Mouse (Mus musculus) MEL-GATA-1-ER (cell line): Measurements from ENCODE around the gene Ghr.

Experiments used
- DNase-seq: peaks from one replicate; pipeline ENCODE4 v3.0.0-alpha.2; 2012; ENCODE audit warnings: low read depth; ENCODE audit errors: extremely low read depth

Ghr gene

DNA sequence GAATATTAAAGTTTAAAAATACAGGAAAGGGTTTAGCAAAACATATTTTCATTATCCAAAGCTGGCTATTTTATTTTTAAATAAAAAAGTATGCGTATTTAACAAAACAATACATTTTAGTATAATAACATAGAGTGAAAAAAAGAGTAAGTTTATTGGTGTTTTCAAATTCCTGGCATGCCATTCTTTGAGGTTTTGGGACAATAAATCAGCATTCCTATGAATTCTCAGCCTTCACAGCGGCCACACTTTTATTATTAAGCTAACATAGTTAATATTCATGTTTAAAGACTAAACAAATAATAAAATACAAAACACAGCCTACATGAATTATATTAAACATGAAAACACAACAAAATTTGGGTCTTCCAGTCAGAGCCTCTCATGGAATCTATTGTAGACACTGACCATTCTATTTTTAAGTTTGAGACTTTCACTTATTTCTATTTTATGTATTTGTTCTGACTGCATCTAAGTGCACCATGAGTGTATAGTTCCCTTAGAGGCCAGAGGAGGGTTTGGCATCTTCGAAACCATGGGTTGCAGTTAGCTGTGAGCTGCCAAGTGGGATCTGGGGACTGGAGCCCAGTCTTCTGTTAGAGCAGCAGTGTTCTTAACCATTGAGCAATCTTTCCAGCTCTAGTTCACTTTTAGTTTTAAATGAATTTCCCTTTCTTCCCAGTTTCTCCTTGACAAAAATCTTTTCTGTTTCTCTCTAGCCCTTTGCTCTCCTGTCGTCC is 282.8 kb downstream of the Ghr start:
- DNase-seq = no peak

GRCm38 (mm10) chr15:3297615-3298014 is 285.7 kb downstream of the Ghr start:
- DNase-seq = no peak

DNA sequence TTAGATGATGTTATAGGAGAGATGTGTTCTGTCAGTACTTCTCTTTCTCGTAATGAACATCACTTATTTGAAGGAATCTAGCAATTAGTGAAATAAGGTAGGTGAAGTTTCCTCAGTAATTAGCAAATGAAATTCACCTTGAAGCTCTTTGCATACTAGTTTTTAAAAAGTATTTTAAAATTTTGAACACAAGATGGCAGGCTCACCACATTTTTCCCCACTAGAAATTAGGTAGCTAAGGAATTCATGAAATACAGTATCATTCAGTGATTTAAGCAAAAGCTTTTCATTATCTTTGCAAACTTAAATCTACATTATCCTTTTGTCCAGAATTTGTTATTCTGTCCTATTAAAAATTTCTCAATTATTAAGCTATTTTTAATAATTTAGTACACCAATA is 287.3 kb downstream of the Ghr start:
- no peak for DNase-seq

DNA sequence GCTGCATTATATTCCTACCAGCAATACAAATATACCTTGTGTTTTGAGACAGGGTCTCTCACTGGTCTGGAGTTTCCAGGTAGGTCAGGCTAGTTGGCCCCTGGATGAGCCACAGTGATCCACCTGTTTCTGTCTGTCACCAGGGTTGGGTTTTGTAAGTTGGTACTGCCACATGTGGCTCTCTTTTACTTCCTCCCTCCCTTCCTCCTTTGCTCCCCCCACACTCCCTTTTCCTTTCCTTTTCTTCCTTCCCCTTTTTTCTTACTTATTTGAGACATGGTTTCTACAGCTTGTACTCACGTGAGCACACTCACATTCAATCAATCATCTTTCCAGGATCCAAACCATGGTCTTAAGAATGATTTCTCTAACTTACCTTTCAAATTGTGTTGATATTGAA is 289.8 kb downstream of the Ghr start:
- no peak for DNase-seq

- DNase-seq = no peak
Measured at GRCm38 (mm10) chr15:3290435-3290834, 292.9 kb downstream of the Ghr start.

DNA sequence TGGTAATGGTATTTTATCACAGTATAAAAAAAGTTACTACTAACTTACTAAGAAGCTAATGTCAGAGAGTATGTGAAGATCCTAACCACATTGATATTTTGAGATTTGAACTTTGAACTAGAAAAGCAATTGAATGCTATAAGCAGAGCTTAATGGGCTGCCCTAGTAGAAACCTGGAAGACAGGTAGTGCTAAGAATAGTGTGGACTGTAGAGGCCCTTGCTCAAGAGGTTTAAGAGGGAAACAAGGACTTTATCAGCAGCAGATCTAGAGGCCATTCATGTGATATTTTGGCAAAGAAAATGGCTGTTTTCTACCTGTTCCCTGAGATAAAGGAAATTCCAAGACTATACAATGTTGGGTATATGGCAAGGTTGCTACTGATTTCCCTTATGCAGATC is 297.3 kb downstream of the Ghr start:
- no peak for DNase-seq

GRCm38 (mm10) chr15:3281737-3282136 is 301.6 kb downstream of the Ghr start:
- DNase-seq = no peak

DNA sequence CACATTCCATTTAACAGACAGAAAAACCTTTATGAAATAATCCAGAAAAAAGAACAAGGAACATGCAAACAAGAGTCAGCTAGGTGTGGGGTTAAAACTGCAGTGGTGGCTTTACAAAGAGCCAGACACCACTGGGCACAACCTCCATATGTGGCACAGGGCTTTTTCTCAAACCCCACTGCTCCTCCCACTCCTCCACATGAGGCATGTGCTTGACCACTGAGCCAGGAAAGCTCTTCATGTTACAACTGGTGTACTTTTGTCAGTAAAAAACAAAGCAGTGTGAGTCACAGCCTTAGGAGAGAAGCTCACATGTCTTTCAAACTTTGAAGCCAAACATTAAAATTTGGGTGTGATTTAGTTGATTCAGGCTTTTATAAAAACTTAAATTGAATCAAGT is 302.1 kb downstream of the Ghr start:
- DNase-seq = no peak

GRCm38 (mm10) chr15:3279242-3279641 is 304.1 kb downstream of the Ghr start:
- DNase-seq = no peak

- DNase-seq = no peak
Measured at GRCm38 (mm10) chr15:3277391-3277790, 305.9 kb downstream of the Ghr start.

DNA sequence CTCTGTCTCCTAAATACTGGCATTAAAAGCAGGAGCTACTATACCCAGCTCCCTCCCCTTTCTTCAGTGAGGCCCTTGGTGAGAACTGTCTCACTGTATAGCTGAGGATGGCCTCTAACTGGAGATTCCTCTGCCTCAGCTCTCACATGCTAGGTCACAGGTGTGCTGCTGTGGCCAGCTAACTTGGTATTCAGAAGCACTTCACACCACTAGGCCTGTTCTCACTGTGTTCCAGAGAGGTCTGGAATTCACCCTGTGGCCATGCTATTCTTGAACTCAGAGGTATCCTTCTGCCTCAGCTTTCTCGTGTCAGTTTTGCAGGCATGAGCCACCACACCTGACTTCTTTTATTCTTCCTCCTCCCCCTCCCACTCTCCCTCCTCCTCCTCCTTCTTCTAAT is 310.1 kb downstream of the Ghr start:
- DNase-seq = no peak

GRCm38 (mm10) chr15:3271216-3271615 is 312.1 kb downstream of the Ghr start:
- no peak for DNase-seq

DNA sequence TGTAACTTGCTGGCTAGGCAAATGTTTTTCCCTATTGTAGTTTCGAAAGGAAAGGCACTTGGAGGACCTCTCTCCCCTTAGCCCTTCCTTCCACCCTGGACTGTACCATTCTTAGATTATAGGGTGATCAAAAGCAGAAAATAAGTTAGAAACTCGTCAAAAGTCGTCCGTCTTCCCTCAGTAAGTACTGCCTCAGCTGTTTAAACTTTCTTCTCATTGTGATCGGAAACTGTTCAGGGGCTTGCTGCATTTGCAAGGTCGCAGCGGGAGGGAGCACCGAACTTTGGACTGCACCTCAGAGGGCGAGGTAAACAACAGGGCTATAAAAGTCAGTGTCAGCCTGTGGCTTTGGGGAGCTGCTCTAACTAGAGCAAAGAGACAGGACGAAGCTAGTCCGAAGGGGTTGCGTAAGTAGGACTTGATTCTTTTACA is 312.6 kb downstream of the Ghr start:
- peak; percentile 76 for DNase-seq

DNA sequence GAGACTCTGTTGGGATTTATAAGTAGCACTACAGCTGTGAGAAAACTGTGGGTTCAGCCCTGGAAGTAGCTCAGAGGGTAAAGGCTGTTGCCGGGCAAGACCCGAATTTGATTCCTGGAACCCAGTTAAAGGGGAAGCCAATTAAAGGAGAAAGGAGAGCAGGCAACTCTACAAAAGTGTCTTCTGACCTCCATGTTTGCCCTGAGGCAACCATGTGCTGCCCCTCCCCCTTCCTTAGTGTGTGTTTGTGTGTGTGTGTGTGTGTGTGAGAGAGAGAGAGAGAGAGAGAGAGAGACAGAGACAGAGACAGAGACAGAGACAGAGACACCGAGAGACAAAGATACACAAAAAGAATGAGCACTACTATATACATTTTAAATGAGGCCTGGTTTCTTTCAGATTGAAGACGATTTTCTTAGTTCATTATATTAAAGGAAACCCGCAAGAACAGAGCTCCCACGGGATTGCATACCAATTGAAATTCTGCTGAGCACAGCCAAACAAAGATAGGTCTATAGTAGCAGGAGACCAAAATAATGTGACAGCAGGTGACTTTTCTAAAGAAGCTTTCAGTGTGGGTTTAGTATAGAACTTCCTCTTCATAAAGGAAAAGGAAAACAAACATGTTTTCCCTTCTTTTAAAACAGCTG is 313.2 kb downstream of the Ghr start:
- peak; percentile 5 for DNase-seq

GRCm38 (mm10) chr15:3269496-3269895 is 313.8 kb downstream of the Ghr start:
- no peak for DNase-seq

DNA sequence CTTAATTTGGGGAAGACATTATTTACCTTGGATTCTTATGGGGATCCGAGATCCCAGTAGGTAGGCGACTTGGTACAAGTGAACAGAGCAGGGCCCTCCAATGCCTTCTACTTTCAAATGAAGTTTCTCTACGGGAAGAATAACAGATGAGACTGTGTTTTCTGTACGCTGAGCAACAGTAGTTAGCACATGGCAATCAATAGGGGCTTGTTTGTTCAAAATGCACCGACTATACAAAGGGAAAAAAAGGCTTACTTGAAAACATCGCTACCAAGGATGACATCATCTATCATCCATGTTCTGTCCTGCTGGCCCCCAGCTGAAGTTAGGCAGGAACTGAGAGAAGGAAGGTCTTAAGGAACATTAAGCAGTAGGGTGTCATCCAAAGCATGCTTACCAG is 315.0 kb downstream of the Ghr start, which contains the start of gene Selenop:
Gene Selenop (plus strand): TSS at position 301 of the 400 bp plus-strand sequence.
- no peak for DNase-seq
